12 mouse cellular contexts compared by ENCODE assay signal in genomic region chr2:33843642-33844041, GRCm38 (mm10). TPM values are rescaled to one million over a fixed set of nuclear protein-coding genes. Genes with fewer than 3 reads are reported as not detected.
A peak's percentile ranks its signal among the peaks of the same experiment; 100 is the strongest.
DNase-seq lines count a peak whose midpoint lies in the region; ATAC-seq and TF ChIP-seq lines count a peak whose summit lies in the region.
"Had no signal": no experiment of that assay in that cellular context is flagged by ENCODE, and none has a peak within 500 bp of the region (broad histone marks: within the 10 kb centered on the region; RNA-seq: fewer than 3 reads in every experiment).

No protein-coding gene starts in this region.

- WGBS in heart, postnatal 0 days = 26% methylated on average over 2 of the region's 2 CpGs
- 11% methylated on average over 2 of the region's 2 CpGs for whole genome bisulfite sequencing in liver, embryonic 12.5 days (ENCODE audit: insufficient replicate concordance)

- TF ChIP-seq EP300 in heart, postnatal 0 days (IDR thresholded peaks at IDR 0.05; ENCODE audit: low read depth) = no peak

- H3K4me1 ChIP-seq in heart, postnatal 0 days (ENCODE audit: control insufficient read depth, insufficient read depth) = peaks cover 19% of the 10 kb centered on the region
- peaks cover 98% of the 10 kb centered on the region for H3K4me1 ChIP-seq in liver, embryonic 12.5 days

- no peak for TF ChIP-seq CTCF in heart, postnatal 0 days (IDR thresholded peaks at IDR 0.05; ENCODE audit: low read depth)

- no peak for DNase-seq in heart, postnatal 0 days (ENCODE audit: low spot score)
- no peak for DNase-seq in heart, postnatal 4 days
- DNase-seq in spleen, postnatal 10 days (ENCODE audit: low spot score in 2 of 2) = peak; percentile 62 to 81
- no peak for DNase-seq in spleen, adult 18-20 months
- no peak for DNase-seq in embryo, embryonic 11 days
- DNase-seq in cerebellum, postnatal 25 days = no peak
- DNase-seq: cerebellum, adult 18-20 months had no signal

- H3K27ac ChIP-seq in heart, postnatal 0 days (ENCODE audit: low read depth) = no peak overlapping the region
- H3K27ac ChIP-seq in liver, embryonic 12.5 days = peak overlapping the region; percentile 100
- H3K27ac ChIP-seq: embryonic facial prominence, embryonic 15.5 days; limb, embryonic 13.5 days had no signal

- H3K27me3 ChIP-seq in heart, postnatal 0 days (ENCODE audit: control insufficient read depth, insufficient read depth, low read length) = no peaks in the 10 kb centered on the region
- H3K27me3 ChIP-seq in liver, embryonic 12.5 days (replicated peaks) = no peaks in the 10 kb centered on the region
- H3K27me3 ChIP-seq: CH12.LX; embryonic facial prominence, embryonic 15.5 days had no signal

- no peak overlapping the region for H3K4me3 ChIP-seq in heart, postnatal 0 days (ENCODE audit: low read depth, low read length)
- peak overlapping the region; percentile 16; the same call in 1 of the 2 replicates for H3K4me3 ChIP-seq in liver, embryonic 12.5 days
- H3K4me3 ChIP-seq: embryonic facial prominence, embryonic 15.5 days; limb, embryonic 13.5 days had no signal

- H3K9me3 ChIP-seq in heart, postnatal 0 days (replicated peaks; ENCODE audit: control insufficient read depth, low read length) = no peaks in the 10 kb centered on the region
- no peaks in the 10 kb centered on the region for H3K9me3 ChIP-seq in liver, embryonic 12.5 days (replicated peaks)
- H3K9me3 ChIP-seq: embryonic facial prominence, embryonic 15.5 days; limb, embryonic 13.5 days had no signal

- ATAC-seq in heart, postnatal 0 days (ENCODE audit: insufficient read depth, low read depth) = peak; percentile 39; the same call in 1 of the 2 replicates
- peak; percentile 86 for ATAC-seq in liver, embryonic 12.5 days
- ATAC-seq in frontal cortex, adult (ENCODE audit: low TSS enrichment) = no peak

- H3K4me2 ChIP-seq in heart, postnatal 0 days (ENCODE audit: low read depth, low read length) = no peak overlapping the region
- H3K4me2 ChIP-seq in liver, embryonic 12.5 days = peak overlapping the region; percentile 66
- H3K4me2 ChIP-seq: embryonic facial prominence, embryonic 15.5 days; limb, embryonic 13.5 days had no signal

- H3K9ac ChIP-seq in heart, postnatal 0 days (replicated peaks; ENCODE audit: low read depth, low read length) = no peak overlapping the region
- H3K9ac ChIP-seq in liver, embryonic 12.5 days = peak overlapping the region; percentile 75
- H3K9ac ChIP-seq: embryonic facial prominence, embryonic 15.5 days; limb, embryonic 13.5 days had no signal

- peaks cover under 1% of the 10 kb centered on the region; the same call in 1 of the 2 replicates for H3K36me3 ChIP-seq in heart, postnatal 0 days (replicated peaks; ENCODE audit: control insufficient read depth, insufficient read depth, low read length)
- peaks cover 9% of the 10 kb centered on the region; the same call in 1 of the 2 replicates for H3K36me3 ChIP-seq in liver, embryonic 12.5 days
- H3K36me3 ChIP-seq: embryonic facial prominence, embryonic 15.5 days had no signal

RNA-seq across cellular contexts. Expression of gene Mvb12b, which starts 44.1 kb away (rescaled TPM):
- total RNA-seq in heart, postnatal 0 days (2014; rRNA removed; ENCODE audit: low replicate concordance) = 24.7 and 38.7 TPM in 2 replicates
- 7.7 and 8.7 TPM in 2 replicates for polyA plus RNA-seq in heart, postnatal 0 days (2015; fragmentation: Nextera tagmentation; extraction: Ambion mirVana)
- total RNA-seq in heart, postnatal 4 days (2021) = 10 to 100 TPM; 28.1 to 29.3 TPM
- 21.3 and 21.6 TPM in 2 replicates for polyA plus RNA-seq in liver, embryonic 12.5 days (2016; fragmentation: Nextera tagmentation; extraction: Ambion mirVana)

Comparison
In these comparisons a context has a peak if more than half of its experiments do, and no peak if none do; other contexts are left out.
1. DNase-seq: peak in spleen, postnatal 10 days (2 of 2); none in heart, postnatal 0 days (single experiment), heart, postnatal 4 days (single experiment), spleen, adult 18-20 months (0 of 2), embryo, embryonic 11 days (single experiment) and cerebellum, postnatal 25 days (0 of 2).